Mouse (Mus musculus) intestine, postnatal 0 days (tissue): ENCODE data around the gene Abat. TPM values are rescaled to one million over a fixed set of nuclear protein-coding genes. Genes with fewer than 3 reads are reported as not detected.
A peak's percentile ranks its signal among the peaks of the same experiment; 100 is the strongest.

ENCODE experiments used
- ATAC-seq: fragments of 200-750 bp; cut with Nextera tagmentation; 2 replicates; pipeline ENCODE4 v1.8.0; 2017; ENCODE audit warnings: mild to moderate bottlenecking, moderate TSS enrichment, moderate library complexity
- H3K27ac ChIP-seq: fragments of 300-500 bp; sonication (generic); 2 replicates; pipeline ENCODE4 v1.5.1; 2014; ENCODE audit warnings: mild to moderate bottlenecking, low read depth, low read length, moderate library complexity
- H3K27me3 ChIP-seq: fragments of 300-500 bp; sonication (generic); replicated peaks from 2 replicates; pipeline ENCODE4 v1.6.1; 2014; ENCODE audit warnings: low read length, mixed read lengths; ENCODE audit not compliant: control insufficient read depth, insufficient read depth
- H3K36me3 ChIP-seq: fragments of 300-500 bp; sonication (generic); 2 replicates; pipeline ENCODE4 v1.6.1; 2014; ENCODE audit warnings: mild to moderate bottlenecking, moderate library complexity; ENCODE audit not compliant: control insufficient read depth, insufficient read depth
- H3K4me1 ChIP-seq: fragments of 300-500 bp; sonication (generic); replicated peaks from 2 replicates; pipeline ENCODE4 v1.6.1; 2014; ENCODE audit warnings: antibody characterized with exemption, low read length, mixed read lengths; ENCODE audit not compliant: control insufficient read depth, insufficient read depth
- H3K4me2 ChIP-seq: fragments of 300-500 bp; sonication (generic); replicated peaks from 2 replicates; pipeline ENCODE4 v1.6.1; 2014; ENCODE audit warnings: low read depth, mild to moderate bottlenecking, moderate library complexity
- H3K4me3 ChIP-seq: fragments of 300-500 bp; sonication (generic); 2 replicates; pipeline ENCODE4 v1.5.1; 2014; ENCODE audit warnings: low read depth, low read length
- H3K9ac ChIP-seq: fragments of 300-500 bp; sonication (generic); 2 replicates; pipeline ENCODE4 v1.6.1; 2014; ENCODE audit warnings: mild to moderate bottlenecking, low read depth, low read length
- H3K9me3 ChIP-seq: fragments of 300-500 bp; sonication (generic); 2 replicates; pipeline ENCODE4 v1.6.1; 2016; ENCODE audit warnings: mixed run types; ENCODE audit not compliant: control insufficient read depth
- CTCF ChIP-seq: sonication (generic); IDR thresholded peaks from 2 replicates; pipeline ENCODE4 v1.5.1; 2016; ENCODE audit warnings: low read depth, mild to moderate bottlenecking, control low read depth, antibody characterized with exemption, moderate library complexity
- WGBS: fragments of 180-500 bp; shearing (Covaris S2); extraction: QIAGEN DNeasy Blood & Tissue Kit; methylation state at CpG from one replicate; pipeline ENCODE4 v1.1.7; 2014; 5-methylcytosine and 5-hydroxymethylcytosine counted together
- polyA plus RNA-seq: library from polyadenylated mRNA; unstranded; fragments of >200 nt; fragmentation: Nextera tagmentation; extraction: Ambion mirVana; gene quantifications from 2 replicates; pipeline ENCODE4 v1.2.1, GENCODE M21; 2015

Abat gene
- polyA plus RNA-seq, 1 experiment from 2014 or later = 30.8 TPM

DNA sequence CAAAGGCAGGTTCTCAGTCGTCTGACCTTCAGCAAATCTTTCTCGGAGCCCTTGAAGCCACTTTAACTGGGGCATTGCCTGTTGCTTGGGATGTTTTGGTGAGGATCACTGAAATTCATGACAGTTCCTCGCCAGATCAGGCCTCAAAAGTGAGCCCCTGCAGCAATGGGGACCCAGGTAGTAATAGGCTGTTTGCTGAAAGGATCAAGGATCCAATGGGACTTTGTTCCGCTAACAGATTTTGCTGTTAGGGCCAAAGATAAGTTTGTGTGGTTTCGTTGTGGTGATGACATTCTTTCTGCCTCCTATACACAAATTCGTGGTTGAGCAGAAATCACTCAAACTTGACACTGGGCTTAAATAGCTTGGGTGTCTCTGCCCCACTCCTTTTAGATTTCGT lies 124.9 kb downstream of the Abat start:
- Histone ChIP-seq H3K36me3 (peaks cover 16% of the 10 kb centered on the region), H3K9ac (peak overlapping the region; percentile 81), H3K9me3 (no peaks in the 10 kb centered on the region), H3K4me3 (peak overlapping the region; percentile 60), H3K27me3 (no peaks in the 10 kb centered on the region), H3K27ac (peak overlapping the region; percentile 95), H3K4me2 (peak overlapping the region; percentile 88), H3K4me1 (no peaks in the 10 kb centered on the region; the same call in 1 of the 2 replicates)
- no peak for ATAC-seq
- WGBS = 19% methylated on average over 7 of the region's 7 CpGs
- no peak for TF ChIP-seq CTCF

DNA sequence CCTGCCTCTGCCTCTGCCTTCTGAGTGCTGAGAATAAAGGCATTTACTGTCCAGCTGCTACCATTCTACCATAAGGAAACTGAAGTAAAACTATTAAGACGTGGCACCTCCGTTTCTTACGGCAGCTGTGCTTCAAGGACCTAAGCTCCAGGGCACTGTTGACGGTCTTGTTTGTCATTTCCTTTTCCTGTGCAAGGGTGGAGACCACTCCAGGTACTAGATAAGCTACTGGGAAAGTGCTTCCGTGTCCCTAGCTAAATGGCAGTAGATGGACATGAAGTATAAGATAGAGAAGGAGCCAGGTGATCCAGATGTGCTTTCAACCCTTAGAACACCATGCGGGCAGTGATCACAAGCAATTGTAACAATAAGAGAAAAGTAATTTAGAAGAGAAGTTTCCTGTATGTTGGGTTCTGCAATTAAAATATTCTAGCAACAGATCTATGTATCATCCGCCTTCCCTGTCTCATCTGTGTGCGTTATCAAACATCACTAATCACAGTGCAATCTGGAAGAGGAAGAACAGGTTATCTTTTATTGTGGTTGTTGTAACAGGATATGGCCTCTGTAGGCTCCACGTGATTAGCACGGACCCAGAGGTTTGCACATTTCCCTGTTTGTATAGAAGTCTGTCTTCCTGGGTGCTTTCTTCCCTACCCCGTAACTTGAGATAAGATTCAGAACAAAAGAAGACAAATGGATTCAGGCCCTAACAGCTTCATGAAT lies 126.4 kb downstream of the Abat start:
- peak overlapping the region; percentile 88 for H3K4me2 ChIP-seq
- H3K27me3 ChIP-seq = no peaks in the 10 kb centered on the region
- H3K9ac ChIP-seq = no peak overlapping the region
- WGBS = 41% methylated on average over 11 of the region's 11 CpGs
- H3K9me3 ChIP-seq = no peaks in the 10 kb centered on the region
- no peak overlapping the region for H3K4me3 ChIP-seq
- H3K27ac ChIP-seq = peak overlapping the region; percentile 68
- peaks cover 23% of the 10 kb centered on the region for H3K36me3 ChIP-seq
- TF ChIP-seq CTCF = no peak
- H3K4me1 ChIP-seq = no peaks in the 10 kb centered on the region; the same call in 1 of the 2 replicates
- ATAC-seq = peak; percentile 50

DNA sequence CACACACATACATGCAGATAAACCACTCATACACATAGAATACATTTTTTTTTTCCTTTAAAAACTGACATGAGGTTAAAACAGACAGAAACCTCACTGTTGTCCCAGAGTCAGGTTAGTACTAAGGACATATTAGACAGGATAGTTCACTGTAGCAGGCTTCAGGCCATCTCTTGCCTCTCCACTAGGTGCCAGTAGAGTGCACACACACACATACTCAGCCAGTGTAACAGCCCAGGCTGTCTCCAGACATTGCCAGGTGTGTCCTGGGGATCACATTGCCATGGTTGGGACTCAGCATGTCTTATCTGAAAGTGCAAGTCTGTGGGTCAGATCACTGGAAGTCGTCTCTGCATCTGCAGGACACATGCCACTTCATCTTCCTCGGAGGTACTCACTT lies 130.6 kb downstream of the Abat start:
- H3K27ac ChIP-seq = peak overlapping the region; percentile 30; the same call in 1 of the 2 replicates
- H3K4me1 ChIP-seq = no peaks in the 10 kb centered on the region
- whole genome bisulfite sequencing = 61% methylated on average over 2 of the region's 2 CpGs
- no peak overlapping the region for H3K4me2 ChIP-seq
- no peaks in the 10 kb centered on the region for H3K27me3 ChIP-seq
- peak; percentile 92 for TF ChIP-seq CTCF
- ATAC-seq = peak; percentile 65
- peaks cover 62% of the 10 kb centered on the region for H3K36me3 ChIP-seq
- H3K9me3 ChIP-seq = no peaks in the 10 kb centered on the region
- H3K4me3 ChIP-seq = no peak overlapping the region
- H3K9ac ChIP-seq = no peak overlapping the region

DNA sequence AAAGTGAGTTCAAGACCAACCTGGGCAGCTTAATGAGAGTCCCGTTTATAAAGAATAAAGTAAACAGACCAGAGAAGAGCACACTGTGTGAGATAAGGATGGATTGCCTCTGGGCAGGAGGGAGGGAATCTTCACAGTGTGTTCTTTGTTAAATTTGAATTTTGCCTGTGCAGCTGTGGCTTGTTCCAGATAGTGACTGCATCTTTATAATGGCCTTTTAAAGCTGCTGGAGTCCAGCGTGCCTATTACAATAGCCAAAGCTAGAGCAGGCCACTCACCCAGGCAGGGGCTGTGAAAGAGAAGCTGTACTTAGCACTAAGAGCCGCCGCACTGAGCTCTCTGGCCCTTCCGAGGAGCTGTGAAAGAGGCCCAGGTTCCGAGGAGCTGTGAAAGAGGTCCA lies 132.3 kb downstream of the Abat start:
- H3K9me3 ChIP-seq = no peaks in the 10 kb centered on the region
- ATAC-seq = no peak
- no peak overlapping the region for H3K4me3 ChIP-seq
- no peak overlapping the region for H3K9ac ChIP-seq
- H3K4me1 ChIP-seq = no peaks in the 10 kb centered on the region
- H3K4me2 ChIP-seq = no peak overlapping the region
- whole genome bisulfite sequencing = 75% methylated on average over 6 of the region's 6 CpGs
- TF ChIP-seq CTCF = no peak
- no peaks in the 10 kb centered on the region for H3K27me3 ChIP-seq
- no peak overlapping the region for H3K27ac ChIP-seq
- H3K36me3 ChIP-seq = peaks cover 79% of the 10 kb centered on the region

DNA sequence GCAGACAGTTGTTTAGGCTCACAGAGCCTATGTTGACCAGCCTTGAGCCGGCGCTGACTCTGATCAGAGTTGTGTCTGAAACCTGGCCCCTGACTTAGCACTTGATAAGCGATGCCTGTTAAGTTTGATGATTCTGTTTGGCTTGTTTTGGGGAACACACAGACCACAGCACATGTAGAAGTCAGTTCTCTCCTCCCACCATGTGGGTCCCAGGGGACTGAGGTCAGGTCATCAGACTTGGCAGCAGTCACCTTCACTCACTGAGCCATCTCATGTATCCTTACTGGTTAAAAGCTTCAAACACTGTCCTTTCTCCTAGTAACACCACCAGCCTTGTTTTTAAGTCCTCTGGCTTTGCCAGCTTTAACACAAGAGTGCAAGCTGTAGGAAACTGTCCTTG lies 136.8 kb downstream of the Abat start:
- TF ChIP-seq CTCF = no peak
- H3K36me3 ChIP-seq = peaks cover 98% of the 10 kb centered on the region
- H3K4me3 ChIP-seq = no peak overlapping the region
- no peaks in the 10 kb centered on the region for H3K27me3 ChIP-seq
- H3K4me2 ChIP-seq = no peak overlapping the region
- H3K9me3 ChIP-seq = no peaks in the 10 kb centered on the region
- no peak overlapping the region for H3K9ac ChIP-seq
- WGBS = 89% methylated on average over 3 of the region's 3 CpGs
- no peak for ATAC-seq
- H3K4me1 ChIP-seq = no peaks in the 10 kb centered on the region
- H3K27ac ChIP-seq = no peak overlapping the region

DNA sequence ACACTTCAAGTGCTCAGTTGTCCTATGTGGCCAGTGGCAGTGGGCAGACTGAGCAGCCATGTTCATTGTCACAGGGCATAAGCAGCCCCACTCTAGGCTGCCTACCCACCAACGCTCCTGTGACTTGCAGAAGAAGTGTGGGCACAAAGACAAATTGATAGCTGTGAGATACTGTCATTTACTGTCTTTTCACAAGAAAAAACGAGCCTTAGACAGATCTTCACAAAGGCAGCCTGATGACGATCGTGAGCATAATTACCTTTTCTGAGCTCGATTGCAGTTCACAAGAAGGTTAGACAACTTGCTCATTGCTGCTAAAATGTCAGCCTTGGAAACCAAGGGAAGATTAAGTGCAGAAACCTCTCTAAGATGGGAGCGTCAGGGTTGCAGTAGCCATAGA lies 141.9 kb downstream of the Abat start:
- H3K4me3 ChIP-seq = no peak overlapping the region
- no peak for ATAC-seq
- H3K27ac ChIP-seq = no peak overlapping the region
- 82% methylated on average over 6 of the region's 6 CpGs for WGBS
- no peak overlapping the region for H3K4me2 ChIP-seq
- no peak overlapping the region for H3K9ac ChIP-seq
- H3K9me3 ChIP-seq = no peaks in the 10 kb centered on the region
- TF ChIP-seq CTCF = no peak
- H3K4me1 ChIP-seq = no peaks in the 10 kb centered on the region
- no peaks in the 10 kb centered on the region for H3K27me3 ChIP-seq
- peaks cover 91% of the 10 kb centered on the region for H3K36me3 ChIP-seq
